Mouse (Mus musculus): ENCODE measurements at regions not wholly inside any gene's neighbourhood (a gene's known extent, or its start where the extent isn't known, plus 50 kb on each side); places are given as distances from the start of the nearest gene placed in this dataset.
"Not testable (repeated sequence)": the region's sequence is repeated elsewhere in the genome, so short reads cannot be mapped to it uniquely, and the experiment has no call there.

DNA sequence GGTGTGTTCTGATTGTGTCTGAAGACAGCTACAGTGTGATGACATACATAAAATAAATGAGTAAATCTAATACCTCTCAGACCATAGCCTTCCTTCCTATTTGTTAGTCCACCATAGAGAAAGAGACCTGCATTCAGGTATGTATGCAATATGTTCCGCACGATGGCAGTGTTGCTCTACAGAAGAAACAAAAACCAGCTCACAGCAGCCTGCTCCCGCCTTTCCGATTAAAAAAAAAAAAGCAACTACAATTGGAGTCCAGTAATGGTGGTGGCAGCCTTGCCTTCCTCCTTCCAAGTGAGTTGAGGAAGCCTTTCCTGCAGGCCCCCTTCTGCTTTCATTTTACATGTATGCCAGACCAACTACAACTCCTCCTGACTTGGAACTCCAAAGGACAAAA is 163.2 kb upstream of the Olfr1324 start:
- H3K4me3 ChIP-seq (ENCODE audit: low read depth, low read length): no peak overlapping the region
- H3K9me3 ChIP-seq (ENCODE audit: control insufficient read depth, low read length): no peaks in the 10 kb centered on the region
- H3K4me2 ChIP-seq (ENCODE audit: low read depth, low read length): no peak overlapping the region
- H3K27ac ChIP-seq (ENCODE audit: low read depth, low read length): no peak overlapping the region
- H3K9ac ChIP-seq (replicated peaks; ENCODE audit: low read depth, low read length): no peak overlapping the region
- no peaks in the 10 kb centered on the region for H3K27me3 ChIP-seq (ENCODE audit: control insufficient read depth, insufficient read depth, low read length)
- H3K4me1 ChIP-seq (ENCODE audit: control insufficient read depth, insufficient read depth, low read length): no peaks in the 10 kb centered on the region
- WGBS: 73% methylated on average over 4 of the region's 4 CpGs
- no peak for ATAC-seq (ENCODE audit: low read depth)
- H3K36me3 ChIP-seq (ENCODE audit: control insufficient read depth, insufficient read depth, low read length): no peaks in the 10 kb centered on the region

DNA sequence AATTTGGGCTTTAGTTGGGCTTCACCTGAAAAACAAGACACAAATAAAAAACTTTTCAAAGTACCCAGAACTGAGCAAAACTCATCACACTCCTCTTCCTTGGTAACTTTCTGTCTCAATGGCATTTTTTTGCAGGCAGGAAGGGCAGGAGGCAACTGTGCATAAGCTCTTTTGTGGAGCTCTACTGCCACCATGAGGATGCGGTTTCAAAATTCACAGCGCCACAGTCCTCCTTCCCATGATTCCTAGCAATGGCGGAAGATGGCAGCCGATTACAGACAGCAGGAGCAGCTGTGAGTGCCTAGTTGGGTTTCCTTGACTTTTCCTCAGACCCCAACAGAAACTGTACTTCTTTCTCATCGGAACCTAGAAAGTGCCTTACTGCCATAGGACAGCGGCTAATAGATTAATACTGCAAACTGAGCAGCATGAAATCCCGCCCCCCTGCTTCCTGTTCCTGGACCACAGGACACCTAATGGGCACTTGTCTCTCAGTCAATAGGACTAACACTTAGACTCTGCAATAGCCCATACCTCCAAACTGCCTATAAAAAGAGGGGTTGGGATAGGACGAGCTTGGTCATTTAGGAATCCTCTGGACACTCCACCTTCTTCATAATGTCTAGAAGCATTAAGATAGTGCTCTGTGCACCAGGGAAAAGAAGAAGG is 162.5 kb upstream of the Olfr1324 start:
- Histone ChIP-seq H3K9me3 (ENCODE audit: control insufficient read depth, low read length) (no peaks in the 10 kb centered on the region), H3K27me3 (ENCODE audit: control insufficient read depth, insufficient read depth, low read length) (no peaks in the 10 kb centered on the region), H3K9ac (replicated peaks; ENCODE audit: low read depth, low read length) (no peak overlapping the region), H3K27ac (ENCODE audit: low read depth, low read length) (no peak overlapping the region; the same call in 1 of the 2 replicates), H3K4me3 (ENCODE audit: low read depth, low read length) (no peak overlapping the region), H3K4me2 (ENCODE audit: low read depth, low read length) (peak overlapping the region; percentile 24; the same call in 1 of the 2 replicates), H3K4me1 (ENCODE audit: control insufficient read depth, insufficient read depth, low read length) (no peaks in the 10 kb centered on the region), H3K36me3 (ENCODE audit: control insufficient read depth, insufficient read depth, low read length) (no peaks in the 10 kb centered on the region)
- 76% methylated on average over 8 of the region's 8 CpGs for WGBS
- ATAC-seq (ENCODE audit: low read depth): peak; percentile 60

DNA sequence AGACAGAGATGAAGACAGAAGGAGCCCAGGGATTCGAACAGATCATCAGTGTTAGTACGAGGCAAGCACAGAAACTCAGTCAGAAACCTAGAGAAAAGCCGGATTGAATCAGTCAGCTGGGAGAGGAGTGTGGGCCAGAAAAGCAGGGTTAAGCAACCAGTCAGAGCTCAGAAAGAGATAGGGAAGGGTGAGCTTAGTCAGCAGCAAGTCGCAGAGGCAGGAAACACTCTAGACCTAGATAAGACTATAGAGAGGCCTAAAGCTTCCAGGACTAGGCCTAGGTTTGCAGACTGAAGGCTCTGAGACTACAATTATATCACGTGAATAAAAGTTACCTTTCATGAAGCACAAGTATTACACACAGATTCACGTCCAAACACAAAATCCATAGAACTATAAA is 160.6 kb upstream of the Olfr1324 start:
- Histone ChIP-seq H3K9me3 (ENCODE audit: control insufficient read depth, low read length) (no peaks in the 10 kb centered on the region), H3K4me2 (ENCODE audit: low read depth, low read length) (no peak overlapping the region), H3K4me3 (ENCODE audit: low read depth, low read length) (no peak overlapping the region), H3K27me3 (ENCODE audit: control insufficient read depth, insufficient read depth, low read length) (no peaks in the 10 kb centered on the region), H3K9ac (replicated peaks; ENCODE audit: low read depth, low read length) (no peak overlapping the region), H3K4me1 (ENCODE audit: control insufficient read depth, insufficient read depth, low read length) (no peaks in the 10 kb centered on the region), H3K36me3 (ENCODE audit: control insufficient read depth, insufficient read depth, low read length) (no peaks in the 10 kb centered on the region), H3K27ac (ENCODE audit: low read depth, low read length) (no peak overlapping the region)
- no peak for ATAC-seq (ENCODE audit: low read depth)
- WGBS: 76% methylated on average over 6 of the region's 6 CpGs

DNA sequence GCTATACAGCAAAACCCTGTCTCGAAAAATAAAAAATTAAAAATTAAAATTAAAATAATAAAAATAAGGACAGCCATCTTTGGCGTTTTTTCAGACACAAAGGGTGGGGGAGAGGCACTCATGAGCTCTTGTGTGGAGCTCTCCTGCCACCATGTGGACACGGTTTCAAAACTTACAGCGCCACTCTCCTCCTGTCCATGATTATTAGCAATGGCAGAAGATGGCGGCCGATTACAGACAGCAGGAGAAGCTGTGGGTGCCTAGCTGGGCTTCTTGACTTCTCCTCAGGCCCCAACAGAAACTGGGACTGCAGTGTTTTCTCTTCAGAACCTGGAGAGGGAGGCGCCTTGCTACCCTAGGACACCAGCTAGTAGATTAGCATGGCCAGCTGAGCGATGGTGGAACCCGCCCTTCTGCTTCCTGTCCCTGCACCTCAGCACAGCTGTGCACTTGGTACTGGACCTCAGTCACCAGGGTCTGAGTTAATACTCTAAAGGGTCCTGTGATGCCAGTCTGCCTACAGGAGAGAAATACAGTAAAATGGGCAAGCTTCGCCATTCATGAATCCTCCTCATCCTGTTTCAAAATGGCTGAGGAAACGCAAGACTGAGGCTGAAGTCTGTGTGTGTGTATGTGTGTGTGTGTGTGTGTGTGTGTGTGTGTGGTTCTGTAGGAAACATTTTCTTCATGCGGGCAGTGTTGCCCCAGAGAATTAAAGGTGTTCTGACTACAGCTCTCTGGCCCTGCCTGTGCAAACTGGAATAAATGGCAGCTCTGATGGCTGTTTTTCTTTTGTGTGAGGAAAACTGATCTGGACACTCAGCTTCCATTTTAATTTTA is 155.7 kb upstream of the Olfr1324 start:
- Histone ChIP-seq H3K4me3 (ENCODE audit: low read depth, low read length) (no peak overlapping the region), H3K4me1 (ENCODE audit: control insufficient read depth, insufficient read depth, low read length) (no peaks in the 10 kb centered on the region), H3K9me3 (ENCODE audit: control insufficient read depth, low read length) (no peaks in the 10 kb centered on the region), H3K27ac (ENCODE audit: low read depth, low read length) (no peak overlapping the region), H3K4me2 (ENCODE audit: low read depth, low read length) (no peak overlapping the region), H3K9ac (replicated peaks; ENCODE audit: low read depth, low read length) (no peak overlapping the region), H3K36me3 (ENCODE audit: control insufficient read depth, insufficient read depth, low read length) (no peaks in the 10 kb centered on the region), H3K27me3 (ENCODE audit: control insufficient read depth, insufficient read depth, low read length) (no peaks in the 10 kb centered on the region)
- WGBS: 71% methylated on average over 12 of the region's 12 CpGs
- ATAC-seq (ENCODE audit: low read depth): peak; percentile 61; the same call in 1 of the 2 replicates

DNA sequence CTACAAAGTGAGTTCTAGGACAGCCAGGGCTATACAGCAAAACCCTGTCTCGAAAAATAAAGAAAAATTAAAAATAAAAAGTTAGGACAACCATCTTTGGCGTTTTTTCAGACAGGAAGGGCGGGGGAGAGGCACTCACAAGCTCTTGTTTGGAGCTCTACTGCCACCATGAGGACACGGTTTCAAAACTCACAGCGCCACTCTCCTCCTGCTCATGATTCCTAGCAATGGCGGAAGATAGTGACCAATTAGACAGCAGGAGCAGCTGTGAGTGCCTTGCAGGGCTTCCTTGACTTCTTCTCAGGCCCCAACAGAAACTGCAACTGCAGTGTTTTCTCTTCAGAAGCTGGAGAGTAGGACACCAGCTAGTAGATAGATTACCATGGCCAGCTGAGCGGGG is 151.9 kb upstream of the Olfr1324 start:
- Histone ChIP-seq H3K4me1 (ENCODE audit: control insufficient read depth, insufficient read depth, low read length) (no peaks in the 10 kb centered on the region), H3K9me3 (ENCODE audit: control insufficient read depth, low read length) (no peaks in the 10 kb centered on the region), H3K9ac (replicated peaks; ENCODE audit: low read depth, low read length) (no peak overlapping the region), H3K27ac (ENCODE audit: low read depth, low read length) (no peak overlapping the region), H3K4me3 (ENCODE audit: low read depth, low read length) (no peak overlapping the region), H3K4me2 (ENCODE audit: low read depth, low read length) (peak overlapping the region; percentile 3; the same call in 1 of the 2 replicates), H3K36me3 (ENCODE audit: control insufficient read depth, insufficient read depth, low read length) (no peaks in the 10 kb centered on the region), H3K27me3 (ENCODE audit: control insufficient read depth, insufficient read depth, low read length) (no peaks in the 10 kb centered on the region)
- 68% methylated on average over 7 of the region's 7 CpGs for WGBS
- ATAC-seq (ENCODE audit: low read depth): no peak; the same call in 1 of the 2 replicates

DNA sequence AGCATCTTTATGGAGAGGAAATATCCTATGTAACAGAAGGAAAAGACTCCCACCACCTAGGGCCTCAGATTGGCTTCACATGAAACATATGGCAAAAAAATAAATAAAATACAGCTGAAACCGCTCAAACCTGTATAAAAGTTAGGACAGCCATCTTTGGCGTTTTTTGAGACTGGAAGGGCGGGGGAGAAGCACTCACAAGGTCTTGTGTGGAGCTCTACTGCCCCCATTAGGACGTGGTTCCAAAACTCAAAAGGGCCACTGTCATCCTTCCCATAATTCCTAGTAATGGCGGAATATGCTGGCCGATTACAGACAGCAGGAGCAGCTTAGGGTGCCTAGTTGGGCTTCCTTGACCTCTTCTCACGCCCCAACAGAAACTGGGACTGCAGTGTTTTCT is 148.5 kb upstream of the Olfr1324 start:
- no peak overlapping the region for H3K27ac ChIP-seq (ENCODE audit: low read depth, low read length)
- no peak overlapping the region for H3K4me3 ChIP-seq (ENCODE audit: low read depth, low read length)
- H3K36me3 ChIP-seq (ENCODE audit: control insufficient read depth, insufficient read depth, low read length): no peaks in the 10 kb centered on the region
- no peaks in the 10 kb centered on the region for H3K4me1 ChIP-seq (ENCODE audit: control insufficient read depth, insufficient read depth, low read length)
- 69% methylated on average over 7 of the region's 7 CpGs for WGBS
- 0 out of 2 replicates have a peak overlapping the region, but pooled peaks have one; percentile 18 for H3K4me2 ChIP-seq (ENCODE audit: low read depth, low read length)
- no peak overlapping the region for H3K9ac ChIP-seq (replicated peaks; ENCODE audit: low read depth, low read length)
- ATAC-seq (ENCODE audit: low read depth): no peak
- no peaks in the 10 kb centered on the region for H3K27me3 ChIP-seq (ENCODE audit: control insufficient read depth, insufficient read depth, low read length)
- no peaks in the 10 kb centered on the region for H3K9me3 ChIP-seq (ENCODE audit: control insufficient read depth, low read length)

DNA sequence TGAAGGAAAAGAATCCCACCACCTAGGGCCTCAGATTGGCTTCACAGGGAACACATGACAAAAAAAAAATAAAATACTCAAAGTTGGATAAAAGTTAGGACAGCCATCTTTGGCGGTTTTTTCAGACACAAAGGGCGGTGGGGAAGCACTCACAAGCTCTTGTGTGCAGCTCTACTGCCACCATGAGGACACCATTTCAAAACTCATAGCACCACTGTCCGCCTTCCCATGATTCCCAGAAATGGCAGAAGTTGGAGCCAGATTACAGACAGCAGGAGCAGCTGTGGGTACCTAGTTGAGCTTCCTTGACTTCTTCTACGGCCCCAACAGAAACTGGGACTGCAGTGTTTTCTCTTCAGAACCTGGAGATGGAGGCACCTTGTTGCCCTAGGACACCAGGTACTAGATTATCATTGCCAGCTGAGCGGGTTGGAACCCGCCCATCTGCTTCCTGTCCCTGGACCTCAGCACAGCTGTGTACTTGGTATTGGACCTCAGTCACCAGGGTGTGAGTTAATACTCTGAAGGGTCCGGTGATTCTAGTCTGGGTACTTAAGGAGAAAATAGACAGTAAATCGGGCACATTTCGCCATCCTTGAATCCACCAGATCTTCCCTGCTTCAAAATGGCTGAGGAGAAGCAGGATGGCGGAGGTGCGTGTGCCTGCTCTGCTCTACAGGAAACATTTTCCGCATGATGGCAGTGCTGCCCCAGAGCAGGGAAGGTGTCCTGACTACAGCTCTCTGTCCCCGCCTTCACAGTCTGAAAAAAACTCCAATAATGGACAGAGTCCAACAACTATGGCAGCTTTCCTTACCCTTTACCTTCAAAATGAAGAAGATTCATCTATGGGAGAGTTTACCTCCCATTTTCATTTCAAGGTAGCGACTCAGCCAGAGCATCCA is 144.1 kb upstream of the Olfr1324 start:
- H3K9ac ChIP-seq (replicated peaks; ENCODE audit: low read depth, low read length); H3K4me2 ChIP-seq (ENCODE audit: low read depth, low read length); H3K27me3 ChIP-seq (ENCODE audit: control insufficient read depth, insufficient read depth, low read length); H3K27ac ChIP-seq (ENCODE audit: low read depth, low read length); H3K36me3 ChIP-seq (ENCODE audit: control insufficient read depth, insufficient read depth, low read length); H3K4me1 ChIP-seq (ENCODE audit: control insufficient read depth, insufficient read depth, low read length); H3K9me3 ChIP-seq (ENCODE audit: control insufficient read depth, low read length): not testable (repeated sequence)
- peak; percentile 75 for ATAC-seq (ENCODE audit: low read depth)
- WGBS: 77% methylated on average over 14 of the region's 14 CpGs
- H3K4me3 ChIP-seq (ENCODE audit: low read depth, low read length): peak overlapping the region; percentile 10; the same call in 1 of the 2 replicates

DNA sequence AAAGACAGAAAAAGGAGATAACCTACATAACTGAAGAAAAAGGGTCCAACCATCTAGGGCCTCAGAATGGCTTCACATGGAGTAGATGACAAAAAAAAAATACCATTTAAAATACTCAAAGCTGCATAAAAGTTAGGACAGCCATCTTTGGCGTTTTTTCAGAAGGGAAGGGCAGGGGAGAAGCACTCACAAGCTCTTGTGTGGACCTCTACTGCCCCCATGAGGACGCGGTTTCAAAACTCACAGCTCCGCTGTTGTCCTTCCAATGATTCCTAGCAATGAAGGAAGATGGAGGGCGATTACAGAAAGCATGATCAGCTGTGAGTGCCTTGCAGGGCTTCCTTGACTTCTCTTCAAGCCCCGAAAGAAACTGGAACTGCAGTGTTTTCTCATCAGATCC is 140.8 kb upstream of the Olfr1324 start:
- no peak for ATAC-seq (ENCODE audit: low read depth)
- Histone ChIP-seq H3K4me1 (ENCODE audit: control insufficient read depth, insufficient read depth, low read length) (no peaks in the 10 kb centered on the region), H3K9me3 (ENCODE audit: control insufficient read depth, low read length) (no peaks in the 10 kb centered on the region), H3K27me3 (ENCODE audit: control insufficient read depth, insufficient read depth, low read length) (no peaks in the 10 kb centered on the region), H3K27ac (ENCODE audit: low read depth, low read length) (no peak overlapping the region), H3K4me2 (ENCODE audit: low read depth, low read length) (no peak overlapping the region), H3K9ac (replicated peaks; ENCODE audit: low read depth, low read length) (no peak overlapping the region), H3K4me3 (ENCODE audit: low read depth, low read length) (no peak overlapping the region), H3K36me3 (ENCODE audit: control insufficient read depth, insufficient read depth, low read length) (no peaks in the 10 kb centered on the region)
- WGBS: 71% methylated on average over 6 of the region's 6 CpGs

All from neural tube, embryonic 14.5 days (tissue).